Mouse (Mus musculus) stomach, postnatal 0 days (tissue): ENCODE measurements around the gene Calcb.

ENCODE experiments used
- CTCF ChIP-seq: IDR thresholded peaks from 2 replicates; pipeline ENCODE4 v1.5.1; 2016; ENCODE audit warnings: antibody characterized with exemption, low read depth, mild to moderate bottlenecking, moderate library complexity
- EP300 ChIP-seq: optimal IDR thresholded peaks from 2 replicates; pipeline ENCODE3; 2016; ENCODE audit warnings: antibody characterized with exemption

DNA sequence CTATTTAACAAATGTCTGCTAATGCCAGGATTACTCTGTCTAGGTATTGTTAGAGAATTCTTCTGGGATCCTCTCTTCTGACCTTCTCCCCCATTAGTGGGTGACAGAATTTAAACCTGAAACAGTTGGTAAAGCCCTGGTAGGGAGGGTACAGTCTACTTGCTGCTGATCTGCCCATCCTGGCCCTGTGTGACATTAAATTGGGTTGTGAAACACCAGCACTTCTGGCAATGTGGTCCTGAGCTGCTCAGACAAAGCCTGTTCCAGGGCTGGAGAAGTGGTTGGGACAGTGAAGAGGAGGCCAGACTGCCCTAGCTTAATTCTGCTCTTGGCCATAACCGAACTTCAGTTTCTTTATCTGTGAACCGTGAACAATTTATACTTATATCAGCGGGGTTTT is 52.1 kb downstream of the Calcb start:
- TF ChIP-seq CTCF (no peak), EP300 (no peak)
